Mouse (Mus musculus) kidney, adult 11 months (tissue): ENCODE results near the gene Sorcs3.

Experiments
- DNase-seq: peaks from one replicate; pipeline ENCODE4 v3.0.0; 2022

Gene Sorcs3

DNA sequence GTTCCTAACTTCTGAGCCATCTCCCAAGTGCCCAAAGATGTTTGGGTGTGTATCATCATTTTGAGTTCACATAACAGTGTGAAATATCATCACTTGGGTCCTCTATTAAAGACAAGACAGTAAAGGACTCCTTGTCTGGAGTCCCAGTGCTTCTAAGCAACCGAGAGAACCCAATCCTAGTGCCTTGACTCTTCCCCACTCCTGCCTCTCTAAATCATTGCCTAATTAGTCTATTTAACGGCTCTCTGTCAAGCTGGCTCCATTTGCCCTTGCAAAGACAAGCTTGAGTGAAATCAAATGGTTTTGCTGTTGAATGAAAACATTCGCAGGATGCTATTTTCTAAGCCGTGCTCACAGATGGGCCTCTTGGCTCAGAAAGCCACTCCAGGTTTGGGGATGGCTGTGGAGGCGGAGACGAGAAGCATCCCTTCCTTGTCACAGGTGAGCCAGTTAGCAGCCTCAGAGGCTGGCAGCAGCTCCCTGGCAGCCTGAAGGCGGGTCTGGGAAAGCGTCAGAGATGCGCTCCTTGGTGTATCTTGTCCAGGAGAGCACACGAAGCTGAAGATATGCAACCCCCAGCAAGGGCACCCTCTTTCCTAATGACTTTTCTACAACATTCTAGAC is 79.9 kb downstream of the Sorcs3 start:
- DNase-seq, result no peak

DNA sequence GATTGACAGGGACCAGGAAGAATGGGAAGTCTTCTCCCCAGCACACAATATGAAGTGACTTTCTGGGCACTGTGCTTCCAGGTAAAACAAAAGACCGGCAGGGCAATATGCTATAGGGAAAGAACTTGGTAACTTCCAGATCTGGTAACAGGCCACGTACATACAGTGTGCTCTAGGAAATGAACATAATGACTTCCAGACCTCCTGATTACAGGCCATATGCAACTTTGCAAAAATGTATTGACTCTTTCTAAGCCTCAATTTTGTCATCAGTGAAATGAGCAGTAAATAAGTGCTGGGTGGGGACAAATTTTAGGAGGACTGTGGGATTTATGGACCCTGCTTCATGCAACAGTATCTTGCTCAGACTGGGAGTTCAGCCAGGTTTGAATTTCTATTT is 88.4 kb downstream of the Sorcs3 start:
- no peak for DNase-seq

DNA sequence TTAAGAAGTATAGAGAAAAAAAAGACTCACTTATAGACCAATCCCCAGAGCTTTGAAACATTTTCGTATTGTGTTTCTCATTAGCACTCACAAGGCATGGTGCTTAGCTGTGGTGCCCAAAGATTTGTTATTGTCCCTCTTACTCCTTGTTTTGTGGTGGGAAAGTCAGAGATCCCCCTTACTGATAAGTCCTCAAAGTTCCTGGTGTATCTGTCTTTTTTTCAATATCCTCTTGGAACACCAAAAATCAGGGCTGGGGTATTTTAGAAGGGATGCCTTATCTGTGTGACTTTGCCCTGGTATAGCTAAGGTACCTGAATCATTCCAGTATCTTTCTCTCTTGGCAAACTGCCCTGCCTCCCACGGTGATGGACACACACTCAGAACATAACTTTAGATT is 92.6 kb downstream of the Sorcs3 start:
- no peak for DNase-seq

DNA sequence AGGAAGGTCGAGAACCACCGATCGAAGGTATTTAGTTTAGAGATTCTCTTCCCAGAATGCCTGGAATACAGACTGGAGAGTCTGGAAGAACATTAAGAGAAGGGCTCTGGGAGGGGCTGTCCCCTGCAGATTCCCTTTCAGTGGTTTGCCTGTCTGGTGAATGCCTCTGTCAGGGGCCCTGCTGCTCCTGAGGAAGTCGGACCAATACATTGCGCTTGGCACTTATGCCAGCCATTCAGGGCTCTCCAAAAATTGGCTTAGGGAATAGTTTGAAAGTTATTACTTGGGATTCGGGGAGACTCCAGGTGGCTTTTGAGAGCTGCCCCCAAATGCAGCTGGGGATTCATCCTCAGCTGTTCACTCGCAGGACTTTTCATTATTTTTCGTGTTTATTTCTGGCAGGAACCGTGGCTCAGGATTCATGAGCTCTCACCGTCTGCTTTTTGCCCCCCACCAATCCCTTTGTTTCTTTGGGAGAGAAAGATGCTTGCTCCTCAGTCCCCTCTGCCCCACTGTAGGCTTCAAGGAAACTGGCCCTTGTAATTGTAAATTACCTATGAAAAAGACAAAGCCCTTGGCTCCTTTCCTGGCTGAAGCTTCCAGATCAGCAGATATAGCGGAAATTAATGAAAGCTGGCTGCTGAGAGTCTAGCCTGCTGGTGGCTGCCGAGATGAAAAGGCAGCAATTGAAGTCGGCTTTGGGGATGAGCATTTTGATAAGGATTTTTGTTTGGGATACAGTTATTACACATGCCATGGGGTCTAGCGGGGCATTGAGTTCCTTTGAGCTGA is 94.8 kb downstream of the Sorcs3 start:
- no peak for DNase-seq

DNA sequence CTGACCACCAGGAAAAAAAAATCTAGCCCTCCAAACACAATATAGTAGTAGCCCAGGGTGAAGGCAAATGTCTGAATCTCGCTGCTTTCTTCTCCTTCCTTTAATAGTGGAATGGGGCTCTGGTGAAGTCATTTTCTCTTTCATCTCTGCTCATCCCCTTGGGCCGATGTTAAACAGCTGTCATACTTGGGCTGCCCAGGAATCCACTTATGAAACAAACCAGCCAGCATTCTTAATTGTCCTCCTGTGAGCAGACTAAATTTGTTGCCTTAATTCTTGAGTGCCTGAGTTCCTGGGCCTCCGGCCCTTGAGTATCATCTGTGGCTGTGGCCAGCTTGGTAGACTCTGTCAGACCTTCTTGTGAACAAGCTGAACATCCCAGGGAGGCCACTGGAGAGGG is 95.5 kb downstream of the Sorcs3 start:
- DNase-seq, result no peak

DNA sequence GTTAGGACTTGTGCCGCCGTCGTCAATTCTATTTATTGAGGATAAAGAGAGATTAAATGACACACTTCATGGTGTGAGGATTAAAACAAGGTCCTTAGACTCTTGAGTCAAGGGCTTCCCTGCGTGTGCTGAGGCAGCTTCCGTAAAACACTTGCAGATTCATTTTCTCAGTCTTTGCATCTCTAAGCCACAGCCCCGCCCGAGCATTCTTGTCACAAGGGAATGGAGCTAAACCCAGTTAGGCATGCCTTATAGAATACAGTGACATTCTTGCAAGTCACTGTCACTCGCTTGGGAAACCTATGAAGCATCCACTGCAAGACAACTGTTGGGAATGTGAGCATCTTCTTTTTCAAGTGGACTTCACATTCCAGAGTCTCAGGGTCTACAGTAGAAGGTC is 102.5 kb downstream of the Sorcs3 start:
- no peak for DNase-seq

DNA sequence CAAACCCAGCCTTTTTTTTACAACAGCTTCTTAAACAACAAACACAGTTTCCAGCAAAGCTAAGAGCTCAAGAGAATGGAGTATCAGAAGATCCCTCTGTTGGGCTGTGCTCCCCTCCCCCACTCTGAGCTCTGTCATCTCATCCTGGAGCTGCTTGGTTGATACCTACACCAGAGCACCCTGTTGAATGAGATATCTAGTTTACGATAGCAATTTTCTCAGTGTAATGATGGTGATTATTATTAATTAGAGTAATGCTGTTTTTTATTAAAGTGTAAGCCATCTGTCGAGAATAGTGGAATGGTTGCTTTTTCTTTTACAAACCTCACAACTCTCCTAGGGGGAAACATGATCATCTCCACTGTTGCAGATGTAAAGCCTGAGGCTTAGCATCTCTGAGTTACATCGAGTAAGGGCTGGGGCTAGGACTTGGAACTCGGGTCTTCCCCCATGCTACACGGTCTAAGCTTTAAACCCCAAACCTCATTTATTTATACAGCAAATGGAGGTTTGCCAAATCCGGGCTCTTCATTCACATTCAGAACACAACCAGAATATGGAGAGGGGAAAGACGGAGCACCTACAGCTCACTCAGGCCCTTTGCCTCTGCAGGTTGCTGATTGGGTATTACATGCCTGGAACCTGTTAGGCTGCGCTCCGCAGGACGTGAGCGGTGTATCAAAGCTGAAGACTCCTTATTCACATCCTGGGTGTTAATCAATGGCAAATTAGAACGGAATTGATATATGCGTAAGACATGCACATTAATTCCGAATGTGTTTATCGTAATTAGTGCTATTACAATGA is 103.9 kb downstream of the Sorcs3 start:
- DNase-seq, result no peak

DNA sequence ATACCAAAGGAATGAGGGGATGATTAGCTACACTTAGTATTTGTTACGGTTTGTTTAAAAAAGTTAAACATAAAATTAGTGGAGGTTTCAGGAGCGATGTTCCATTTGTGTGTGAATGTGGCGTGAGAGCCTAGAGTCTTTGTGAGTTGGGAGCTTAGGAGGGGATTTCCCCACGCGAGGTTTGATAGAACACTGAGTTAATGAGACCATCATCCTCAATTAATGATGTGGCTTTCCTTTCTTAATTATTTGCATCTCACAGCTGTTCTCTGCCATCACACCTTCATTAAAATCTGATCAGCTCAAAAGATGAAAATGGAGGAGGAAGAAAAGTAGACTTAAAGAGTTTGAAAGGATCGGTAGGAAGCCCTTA is 104.5 kb downstream of the Sorcs3 start:
- DNase-seq, result no peak

DNA sequence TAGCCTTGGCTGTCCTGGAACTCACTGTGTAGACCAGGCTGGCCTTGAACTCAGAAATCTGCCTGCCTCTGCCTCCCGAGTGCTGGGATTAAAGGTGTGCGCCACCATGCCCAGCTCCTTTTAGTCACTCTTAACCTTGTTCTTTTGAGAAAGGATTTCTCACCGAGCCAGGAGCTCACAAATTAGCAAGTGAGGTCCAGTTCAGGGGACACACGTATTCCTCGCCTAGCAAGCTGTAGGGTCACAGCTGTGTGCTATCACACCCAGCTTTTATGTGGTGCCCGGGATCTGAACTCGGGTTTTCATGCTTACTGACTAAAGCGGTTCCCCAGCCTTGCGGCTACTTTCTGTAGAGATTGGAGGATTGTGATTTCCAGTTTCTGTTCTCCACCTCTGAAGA is 108.0 kb downstream of the Sorcs3 start:
- no peak for DNase-seq

DNA sequence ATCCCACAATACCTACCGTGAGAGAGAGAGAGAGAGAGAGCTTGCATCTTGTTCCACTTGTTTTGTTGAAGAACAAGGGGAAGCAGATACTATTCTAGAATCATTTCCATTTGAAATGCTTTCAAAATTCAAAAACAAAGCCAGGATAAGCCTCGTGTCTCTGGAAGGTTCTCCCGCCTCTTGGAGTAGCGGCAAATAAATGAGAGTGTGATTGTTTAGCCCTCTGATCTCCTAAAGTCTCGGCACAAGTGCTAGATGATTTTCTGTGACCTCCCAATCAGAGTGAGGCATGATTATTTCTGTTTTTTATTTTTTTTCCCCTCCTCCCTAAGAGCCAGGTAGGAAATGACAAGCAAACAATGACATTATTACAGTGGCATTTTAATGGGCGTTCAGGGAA is 121.3 kb downstream of the Sorcs3 start:
- no peak for DNase-seq

DNA sequence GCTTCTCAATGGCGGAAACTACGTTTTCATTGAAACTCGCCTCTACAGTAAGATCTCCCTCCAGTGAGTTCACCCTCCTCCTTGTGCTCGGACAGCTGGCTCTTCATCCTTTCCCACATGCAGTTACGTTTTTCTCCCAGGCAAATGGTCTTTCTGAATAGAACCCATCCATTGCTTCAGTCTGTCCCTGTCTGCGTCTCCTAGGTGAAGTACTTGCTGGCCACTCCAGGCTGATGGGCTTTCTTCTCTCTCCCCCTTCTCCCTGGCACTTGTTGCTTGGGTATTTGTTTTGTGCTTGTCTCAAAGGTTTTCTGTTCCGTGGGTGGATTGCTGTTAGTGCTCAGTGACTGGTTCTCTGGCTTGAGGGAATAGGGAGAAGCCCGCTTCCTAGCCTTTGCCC is 122.3 kb downstream of the Sorcs3 start:
- DNase-seq, result no peak

DNA sequence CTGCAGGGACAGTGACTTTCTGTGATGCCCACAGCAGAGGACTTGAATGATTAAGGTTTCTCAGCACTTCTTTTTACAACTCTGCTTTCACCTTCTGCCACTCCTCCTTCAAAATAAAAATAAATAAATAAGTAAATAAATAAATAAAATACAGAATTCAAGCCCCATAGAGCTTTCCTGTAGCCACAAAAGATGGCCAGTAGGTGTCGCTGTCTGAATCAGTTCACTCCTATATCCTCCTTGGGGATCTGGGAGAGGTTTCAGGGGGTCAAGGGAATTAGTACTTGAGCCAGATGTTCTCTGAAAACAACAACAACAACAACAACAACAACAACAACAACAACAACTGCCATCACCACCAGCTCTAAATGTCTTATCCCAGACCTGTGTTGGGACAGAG is 125.8 kb downstream of the Sorcs3 start:
- DNase-seq, result no peak

DNA sequence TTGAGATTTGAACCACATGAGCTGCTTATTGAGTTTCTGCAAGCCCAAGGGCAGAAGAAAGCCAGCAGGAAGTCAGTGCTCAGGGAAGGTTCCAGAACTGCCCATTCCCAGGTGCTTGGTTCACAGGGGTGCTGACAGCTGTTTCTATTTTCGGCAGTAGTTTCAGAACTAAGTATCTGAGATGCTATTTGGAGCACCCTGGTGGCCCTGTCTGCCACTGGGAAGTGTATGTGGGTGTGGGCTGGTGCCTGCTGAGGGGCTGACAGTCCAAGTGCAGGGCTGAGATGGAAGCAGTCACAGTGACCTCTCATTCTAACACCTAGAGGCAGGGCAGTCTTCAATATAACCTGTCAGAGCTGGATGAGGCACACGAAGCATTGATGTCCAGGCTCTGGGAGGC is 127.3 kb downstream of the Sorcs3 start:
- DNase-seq, result no peak

DNA sequence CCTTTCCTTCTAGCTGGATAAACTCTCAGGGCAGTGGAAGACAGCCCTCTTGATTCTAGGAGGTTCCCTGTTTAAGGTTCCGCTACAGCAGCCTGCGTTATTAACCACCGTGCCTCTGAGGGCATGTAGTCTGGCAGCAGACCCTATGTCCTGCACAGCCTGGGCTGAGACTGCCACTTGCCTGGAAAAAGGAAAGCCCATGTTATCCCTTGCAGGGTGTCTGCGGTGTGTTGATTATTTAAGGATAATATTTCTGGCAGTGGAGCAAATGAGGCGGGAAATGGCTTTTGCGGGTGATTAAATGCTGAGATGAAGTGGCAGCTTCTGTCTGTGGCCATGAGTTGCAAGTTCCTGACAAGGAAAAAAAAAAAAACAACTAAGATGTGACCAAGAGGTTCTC is 131.6 kb downstream of the Sorcs3 start:
- DNase-seq, result no peak

DNA sequence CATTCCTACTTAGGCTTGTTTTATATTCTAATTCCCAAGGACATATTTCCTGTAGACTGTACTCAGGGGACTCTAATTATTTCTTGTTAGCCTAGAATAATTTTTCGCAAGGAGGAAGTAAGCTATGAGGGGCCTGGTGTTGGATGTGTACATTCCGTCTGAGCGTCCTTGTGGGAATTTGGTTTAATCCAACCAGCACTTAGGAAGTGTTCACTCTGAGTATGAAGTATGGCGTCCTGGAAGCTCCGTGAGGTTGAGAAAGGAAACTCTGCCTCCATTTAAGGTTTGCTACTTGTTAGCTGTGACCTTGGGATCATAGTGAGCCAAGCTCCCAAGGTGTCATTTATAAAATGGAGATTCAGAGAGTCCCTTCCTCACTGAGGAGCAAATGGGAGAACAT is 132.3 kb downstream of the Sorcs3 start:
- no peak for DNase-seq

DNA sequence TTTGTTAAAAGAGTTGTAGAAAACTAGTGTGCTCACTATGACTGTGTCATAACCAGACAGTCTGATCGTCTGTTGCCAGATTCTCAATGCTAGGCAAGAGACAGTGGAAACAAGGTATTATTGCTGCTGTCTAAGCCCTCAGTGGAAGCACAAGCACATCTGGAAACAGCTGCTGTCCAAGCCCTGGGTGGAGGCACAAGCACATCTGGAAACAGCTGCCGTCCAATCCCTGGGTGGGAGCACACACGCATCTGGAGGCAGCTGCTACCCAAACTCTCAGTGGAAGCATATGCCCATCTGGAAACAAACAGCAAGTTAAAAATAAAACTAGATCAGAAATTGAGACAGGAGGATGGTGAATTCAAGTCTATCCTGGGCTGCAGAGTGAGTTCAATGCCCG is 136.9 kb downstream of the Sorcs3 start:
- DNase-seq, result no peak

DNA sequence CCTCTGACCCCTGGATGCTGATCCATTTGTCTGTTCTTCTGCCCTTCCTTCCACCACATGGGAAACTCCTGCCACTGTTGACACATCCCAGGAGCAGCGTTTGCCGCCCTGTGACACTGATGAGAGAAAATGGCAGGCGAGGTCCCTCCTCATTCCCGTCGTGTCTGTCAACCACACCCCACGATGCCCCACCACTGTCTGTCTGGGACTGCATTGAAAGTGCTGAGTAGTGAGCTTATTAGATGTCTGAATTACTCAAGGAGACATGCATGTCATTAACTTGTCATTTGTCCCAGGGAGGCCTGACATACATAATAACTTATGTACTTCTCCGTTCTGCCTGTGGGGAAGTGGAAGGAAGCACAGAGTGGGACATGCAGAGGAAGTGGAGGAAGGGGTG is 137.6 kb downstream of the Sorcs3 start:
- no peak for DNase-seq

DNA sequence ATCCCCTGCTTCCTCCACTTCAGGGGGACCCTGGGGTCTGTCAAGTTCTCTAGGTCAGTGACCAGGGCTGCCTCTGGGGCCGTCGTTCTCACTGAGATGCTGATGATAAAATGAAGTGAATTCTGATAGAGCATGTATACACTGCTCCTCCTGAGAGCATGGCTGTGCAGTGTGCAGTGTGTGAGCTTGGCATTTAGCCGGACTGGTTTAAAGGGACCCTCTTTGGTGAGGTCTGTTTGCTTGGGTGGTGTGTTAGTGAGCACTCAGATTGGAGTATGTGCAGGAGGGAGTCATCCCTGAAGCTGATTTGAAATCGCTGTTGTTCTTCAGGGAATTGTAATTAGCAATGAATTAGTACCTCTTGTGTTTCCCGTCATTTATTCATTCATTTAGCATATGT is 141.3 kb downstream of the Sorcs3 start:
- no peak for DNase-seq

DNA sequence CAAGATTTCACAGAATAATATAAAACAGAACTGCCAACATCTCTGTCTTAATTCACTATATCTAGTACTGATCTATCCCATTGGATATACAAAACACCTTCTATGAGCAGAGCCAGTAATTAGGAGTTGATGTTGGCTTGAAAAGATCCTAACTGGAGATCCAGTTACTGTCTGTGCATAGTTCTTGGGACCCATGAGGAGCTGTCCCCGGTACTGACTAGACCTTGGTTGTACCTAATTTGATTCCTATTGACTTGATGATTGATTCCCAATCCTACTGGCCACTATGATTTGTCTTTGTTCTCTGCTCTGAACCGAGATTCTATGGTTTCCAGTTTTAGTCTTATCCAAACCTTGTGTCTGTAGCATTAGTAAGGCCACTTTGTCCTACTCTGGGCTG is 151.0 kb downstream of the Sorcs3 start:
- DNase-seq, result no peak

DNA sequence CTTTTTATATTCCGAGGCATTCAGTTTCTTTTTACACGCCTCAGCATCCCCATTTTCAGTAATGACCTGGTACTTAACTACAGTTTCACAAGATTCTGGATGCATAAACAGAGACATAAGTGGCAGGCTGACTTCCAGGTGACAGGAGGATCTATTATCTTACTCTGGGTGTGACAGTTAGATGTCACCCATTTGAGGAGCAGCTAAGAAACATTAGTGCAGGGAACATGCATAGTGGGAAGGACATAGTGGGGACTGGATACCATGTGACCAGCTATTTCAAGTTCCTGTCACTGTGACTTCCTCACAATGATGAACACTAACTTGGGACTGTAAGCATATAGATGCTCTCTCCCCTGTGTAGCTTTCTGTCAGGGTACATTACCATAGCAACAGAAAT is 156.3 kb downstream of the Sorcs3 start:
- DNase-seq, result no peak

DNA sequence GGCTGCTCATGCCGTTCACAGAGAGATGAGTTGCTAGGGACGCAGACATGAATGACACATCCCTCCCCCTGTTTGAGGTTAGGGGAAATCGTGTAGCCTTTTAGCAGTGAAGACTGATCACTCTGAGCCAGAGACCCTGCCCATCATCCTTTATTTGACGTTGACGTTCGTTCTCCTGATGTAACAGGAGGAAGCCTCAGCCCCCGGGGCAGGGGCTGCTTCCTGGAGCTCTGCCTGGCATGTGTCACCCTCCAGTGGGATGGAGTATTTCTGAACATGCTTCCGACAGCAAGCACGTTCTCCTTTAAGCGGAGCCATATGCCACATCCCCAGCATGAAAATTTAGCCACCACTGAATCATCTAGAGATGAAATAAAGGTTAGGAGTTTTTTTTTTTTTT is 162.2 kb downstream of the Sorcs3 start:
- no peak for DNase-seq

DNA sequence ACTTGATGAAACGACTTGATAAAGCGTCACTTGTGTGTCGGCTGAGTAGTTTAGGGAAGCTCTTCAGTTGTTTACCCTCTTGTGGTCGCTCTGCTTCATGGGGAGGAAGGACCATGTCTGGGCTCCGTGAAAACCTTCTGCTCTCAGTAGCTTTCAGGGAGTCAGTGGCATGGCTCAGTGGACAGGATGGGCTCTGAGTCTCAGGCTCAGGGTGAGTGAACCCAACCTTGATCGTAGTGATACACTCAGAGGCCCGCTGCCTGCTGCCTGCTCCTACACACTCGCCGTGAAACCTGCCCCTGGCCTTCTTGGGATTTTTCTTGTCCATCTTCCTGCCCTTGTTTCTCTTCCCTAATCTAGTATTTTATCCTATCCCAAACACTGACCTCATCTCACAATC is 166.0 kb downstream of the Sorcs3 start:
- DNase-seq, result no peak

DNA sequence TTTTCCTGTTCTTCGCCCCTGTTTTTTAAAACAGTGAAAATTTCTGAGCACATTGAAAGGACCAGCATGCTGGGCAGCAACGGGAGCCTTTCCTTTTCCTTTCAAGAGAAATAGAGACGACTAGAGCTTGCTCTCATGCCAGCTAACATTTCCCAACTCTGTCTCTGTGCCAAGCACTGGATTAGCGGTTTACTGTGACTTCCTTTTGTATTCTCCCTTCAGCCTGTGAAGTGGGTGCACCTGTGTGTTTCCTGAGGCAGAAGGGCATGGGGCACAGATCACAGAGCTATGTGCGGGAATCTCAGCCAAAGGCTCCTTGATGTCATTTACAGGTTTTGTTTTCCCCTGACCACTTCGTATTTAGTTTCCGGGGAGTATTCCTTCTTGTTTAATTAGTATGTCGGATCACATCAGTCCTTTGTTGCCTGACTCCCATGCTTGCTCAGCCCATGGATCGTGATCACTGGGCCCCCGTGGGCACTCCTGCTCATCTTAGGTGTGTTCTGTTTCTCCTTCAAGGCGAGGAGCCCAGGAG is 172.2 kb downstream of the Sorcs3 start:
- no peak for DNase-seq

DNA sequence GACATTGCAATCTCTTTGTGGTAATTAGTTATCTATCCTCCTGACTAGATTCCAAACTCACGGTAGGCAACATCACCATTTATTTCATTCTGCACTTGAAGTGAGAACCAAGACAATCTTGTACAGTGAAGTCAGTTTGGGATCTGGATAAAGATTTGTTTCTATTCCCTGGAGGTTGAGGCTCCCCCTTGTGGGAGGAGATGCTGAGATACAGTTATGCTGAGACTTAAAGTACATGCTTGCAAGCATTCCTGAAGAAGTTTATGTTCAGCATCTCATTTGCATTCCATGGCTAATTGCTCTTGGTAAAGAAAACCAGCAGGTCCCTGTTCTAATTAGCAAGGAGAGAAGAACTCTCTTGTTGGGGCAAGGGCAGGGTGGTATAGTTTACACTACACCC is 185.7 kb downstream of the Sorcs3 start:
- no peak for DNase-seq
